Mouse (Mus musculus): ENCODE results near the gene Tmem185b. TPM values are rescaled to one million over a fixed set of nuclear protein-coding genes. Genes with fewer than 3 reads are reported as not detected.

Gene Tmem185b
- polyA plus RNA-seq (2015; fragmentation: Illumina TruSeq; extraction: RNeasy Lipid Tissue Mini Kit (QIAGEN cat#74804); ENCODE audit: low read depth, low replicate concordance): 10.4 TPM

DNA sequence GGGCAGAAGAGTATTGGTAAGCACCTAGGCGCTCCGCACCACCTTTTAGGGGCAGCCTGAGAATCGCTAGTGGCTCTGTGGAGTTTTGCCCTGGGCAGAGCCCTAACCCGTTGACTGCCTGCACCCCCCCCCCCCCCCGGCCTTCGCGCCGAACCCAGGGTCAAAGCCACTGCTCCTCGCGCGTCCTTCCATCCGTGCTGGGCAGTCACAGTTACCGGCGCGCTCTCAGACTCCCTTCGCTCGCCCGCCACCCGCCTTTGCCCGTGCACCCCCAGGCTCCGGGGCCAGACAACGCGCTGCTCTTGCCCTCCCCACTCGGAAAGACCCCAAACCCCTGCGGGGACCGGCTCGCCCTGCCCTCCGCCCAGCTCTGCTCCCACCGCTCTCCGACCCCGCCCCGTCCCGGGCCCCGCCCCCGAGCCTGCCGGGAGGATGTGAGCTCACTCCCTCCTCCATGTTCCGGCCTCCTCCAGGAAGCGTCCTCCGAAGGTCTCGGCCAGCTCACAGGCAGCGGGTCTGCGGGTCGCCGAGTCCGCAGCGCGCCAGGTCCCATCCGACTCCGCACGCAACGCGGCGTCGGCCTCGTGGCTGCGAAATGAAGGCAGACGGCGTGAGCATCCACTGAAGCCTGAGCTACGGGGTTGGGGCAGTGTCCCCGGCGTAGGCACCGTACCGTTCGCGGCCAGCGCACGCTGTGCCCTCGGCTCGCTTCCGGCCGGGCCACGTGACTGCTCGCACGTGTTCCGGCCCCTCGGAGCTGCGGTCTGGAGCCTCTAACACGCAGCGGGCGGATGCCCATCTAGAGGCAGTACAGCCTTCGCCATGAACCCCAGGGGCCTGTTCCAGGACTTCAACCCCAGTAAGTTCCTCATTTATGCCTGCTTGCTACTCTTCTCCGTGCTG, at the start of gene Tmem185b:
Gene Tmem185b, plus strand, starts transcription at position 472 of the 903 bp plus-strand sequence.

DNA sequence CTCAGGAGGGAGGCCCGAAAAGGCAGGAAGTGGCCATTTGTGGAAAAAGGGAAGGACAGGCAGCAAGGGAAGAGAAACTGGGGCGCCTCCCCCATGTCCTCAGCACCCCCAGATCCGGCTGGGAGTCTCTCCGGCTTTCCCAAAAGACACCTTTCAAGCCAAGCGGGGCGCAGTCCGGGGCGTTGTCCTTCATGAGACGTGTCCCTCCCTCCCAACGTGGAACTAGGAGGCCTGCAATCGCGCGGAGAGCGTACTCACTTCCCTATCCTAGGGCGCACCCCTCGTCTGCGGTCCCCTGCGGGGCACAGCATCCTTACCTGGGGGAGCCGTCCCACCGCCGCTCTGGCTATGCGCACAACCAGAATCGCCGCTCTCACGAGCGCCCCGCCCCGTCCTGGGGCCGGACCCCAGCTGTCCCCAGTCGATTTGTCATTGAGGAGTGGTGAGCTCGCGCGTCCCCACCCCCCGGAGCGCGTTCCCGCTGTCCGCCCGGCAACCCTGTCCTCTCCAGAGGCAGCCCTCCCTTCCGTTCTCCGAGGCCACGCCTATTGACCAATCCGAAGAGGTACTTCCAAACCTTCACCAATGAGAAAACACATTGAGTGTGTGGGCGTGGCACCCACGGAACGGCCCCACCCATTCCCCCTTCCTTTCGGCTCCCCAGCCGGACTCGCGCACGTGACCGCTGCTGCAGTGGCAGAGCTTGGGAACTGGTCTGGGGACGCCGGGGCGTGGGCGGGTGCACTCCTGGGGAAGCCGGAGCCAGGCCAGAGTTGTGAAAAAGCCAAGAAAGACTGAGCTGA, 21.5 kb upstream of the Tmem185b start, which contains the start of gene Ralb:
Gene Ralb, minus strand, starts transcription at position 535 of the 803 bp plus-strand sequence.

Other genes with a start within 250 kb of the Tmem185b start
- 4.6 TPM for gene Inhbb, start 103.9 kb upstream of the Tmem185b start, polyA plus RNA-seq (2015; fragmentation: Illumina TruSeq; extraction: RNeasy Lipid Tissue Mini Kit (QIAGEN cat#74804); ENCODE audit: low read depth, low replicate concordance)
- 19.8 TPM for gene Ralb, start 21.4 kb upstream of the Tmem185b start, polyA plus RNA-seq (2015; fragmentation: Illumina TruSeq; extraction: RNeasy Lipid Tissue Mini Kit (QIAGEN cat#74804); ENCODE audit: low read depth, low replicate concordance)
- 4.0 TPM for gene Epb41l5, start 122.8 kb downstream of the Tmem185b start, polyA plus RNA-seq (2015; fragmentation: Illumina TruSeq; extraction: RNeasy Lipid Tissue Mini Kit (QIAGEN cat#74804); ENCODE audit: low read depth, low replicate concordance)